16 mouse cellular contexts compared by ENCODE assay signal in the genomic region with DNA sequence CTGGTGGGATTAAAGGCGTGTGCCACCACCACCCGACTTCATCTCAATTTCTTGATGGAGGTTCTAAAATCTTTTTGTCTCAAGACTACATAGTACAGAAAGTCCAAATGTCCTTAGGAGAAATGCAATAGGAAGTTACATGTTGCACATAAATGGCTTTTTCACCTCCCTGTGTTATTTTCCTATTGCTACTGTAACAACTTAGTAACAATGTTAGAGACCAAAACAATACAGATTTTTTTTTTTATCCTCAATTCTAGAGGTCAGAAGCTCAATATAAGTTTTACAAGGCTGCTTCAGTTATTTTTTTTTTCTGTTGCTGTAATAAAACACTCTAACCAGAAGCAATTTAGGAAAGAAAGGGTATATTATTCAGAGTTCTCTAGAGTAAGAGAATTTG.
"Had no signal": no experiment of that assay in that cellular context is flagged by ENCODE, and none has a peak within 500 bp of the region (broad histone marks: within the 10 kb centered on the region; RNA-seq: fewer than 3 reads in every experiment).

No protein-coding gene starts in this region.

- H3K4me1 ChIP-seq: stomach, embryonic 15.5 days had no signal

- DNase-seq: retina, postnatal 1 day; right cerebral cortex, adult 18-20 months; right cerebral cortex, postnatal 14 days; right cerebral cortex, postnatal 25 days; right cerebral cortex, postnatal 4 days; spleen, adult 18-20 months; thymus, adult 18-20 months; thymus, adult 2 months; thymus, postnatal 14 days; thymus, postnatal 25 days; thymus, postnatal 36 days; thymus, postnatal 4 days had no signal

- H3K27ac ChIP-seq: neural tube, embryonic 13.5 days; neural tube, embryonic 15.5 days; stomach, embryonic 15.5 days; stomach, postnatal 0 days had no signal

- H3K27me3 ChIP-seq: neural tube, embryonic 13.5 days; neural tube, embryonic 15.5 days; stomach, embryonic 15.5 days had no signal

- H3K9ac ChIP-seq: neural tube, embryonic 13.5 days; neural tube, embryonic 15.5 days; stomach, embryonic 15.5 days had no signal

- H3K9me3 ChIP-seq: neural tube, embryonic 13.5 days; neural tube, embryonic 15.5 days; stomach, embryonic 15.5 days had no signal

- H3K4me3 ChIP-seq: neural tube, embryonic 13.5 days; neural tube, embryonic 15.5 days; stomach, embryonic 15.5 days had no signal

- H3K36me3 ChIP-seq: neural tube, embryonic 13.5 days; neural tube, embryonic 15.5 days; stomach, embryonic 15.5 days had no signal
